Mouse (Mus musculus): ENCODE results near the gene Poc1b.
"Not testable (repeated sequence)": the region's sequence is repeated elsewhere in the genome, so short reads cannot be mapped to it uniquely, and the experiment has no call there.

The Poc1b gene

GRCm38 (mm10) chr10:99157697-99158096 is 50.9 kb downstream of the Poc1b start:
- not testable (repeated sequence) for DNase-seq (ENCODE audit: low spot score)

- DNase-seq (ENCODE audit: low spot score): peak; percentile 31
These were observed 55.2 kb downstream of the Poc1b start for GRCm38 (mm10) chr10:99161987-99162582.

- no peak for DNase-seq (ENCODE audit: low spot score)
These were observed 56.2 kb downstream of the Poc1b start for GRCm38 (mm10) chr10:99163002-99163401.

- no peak for DNase-seq (ENCODE audit: low spot score)
These were observed 58.1 kb downstream of the Poc1b start for GRCm38 (mm10) chr10:99164871-99165477.

- no peak for DNase-seq (ENCODE audit: low spot score)
These were observed 59.0 kb downstream of the Poc1b start for GRCm38 (mm10) chr10:99165751-99166282.

- DNase-seq (ENCODE audit: low spot score): no peak
These were observed 59.6 kb downstream of the Poc1b start for GRCm38 (mm10) chr10:99166392-99166791.

GRCm38 (mm10) chr10:99168404-99168803 is 61.6 kb downstream of the Poc1b start:
- no peak for DNase-seq (ENCODE audit: low spot score)

- DNase-seq (ENCODE audit: low spot score): no peak
These were observed 62.3 kb downstream of the Poc1b start for GRCm38 (mm10) chr10:99168840-99169764.

- DNase-seq (ENCODE audit: low spot score): no peak
These were observed 62.9 kb downstream of the Poc1b start for GRCm38 (mm10) chr10:99169765-99170129.

- DNase-seq (ENCODE audit: low spot score): peak; percentile 44
These were observed 65.2 kb downstream of the Poc1b start for GRCm38 (mm10) chr10:99171961-99172497.

GRCm38 (mm10) chr10:99172906-99173507 is 66.2 kb downstream of the Poc1b start:
- DNase-seq (ENCODE audit: low spot score): no peak

GRCm38 (mm10) chr10:99176911-99177310 is 70.1 kb downstream of the Poc1b start:
- DNase-seq (ENCODE audit: low spot score): no peak

GRCm38 (mm10) chr10:99178118-99178517 is 71.3 kb downstream of the Poc1b start:
- no peak for DNase-seq (ENCODE audit: low spot score)

- DNase-seq (ENCODE audit: low spot score): no peak
These were observed 72.3 kb downstream of the Poc1b start for GRCm38 (mm10) chr10:99179122-99179521.

GRCm38 (mm10) chr10:99179566-99179965 is 72.7 kb downstream of the Poc1b start:
- DNase-seq (ENCODE audit: low spot score): no peak

- no peak for DNase-seq (ENCODE audit: low spot score)
These were observed 74.7 kb downstream of the Poc1b start for GRCm38 (mm10) chr10:99181497-99181896.

GRCm38 (mm10) chr10:99182107-99182506 is 75.3 kb downstream of the Poc1b start:
- no peak for DNase-seq (ENCODE audit: low spot score)

- DNase-seq (ENCODE audit: low spot score): no peak
These were observed 81.3 kb downstream of the Poc1b start for GRCm38 (mm10) chr10:99188175-99188574.

GRCm38 (mm10) chr10:99188656-99189603 is 82.1 kb downstream of the Poc1b start:
- DNase-seq (ENCODE audit: low spot score): no peak

GRCm38 (mm10) chr10:99190798-99191197 is 84.0 kb downstream of the Poc1b start:
- DNase-seq (ENCODE audit: low spot score): no peak

Data from layer of hippocampus, adult 11-12 months (tissue).